Mouse (Mus musculus) liver, embryonic 13.5 days (tissue): Measurements from ENCODE around the gene Meis3. TPM values are rescaled to one million over a fixed set of nuclear protein-coding genes. Genes with fewer than 3 reads are reported as not detected.

Experiments used
- ATAC-seq: fragments of 200-750 bp; cut with Nextera tagmentation; 2 replicates; pipeline ENCODE4 v1.8.0; 2017; ENCODE audit warnings: low read depth, mild to moderate bottlenecking, moderate number of reproducible peaks, moderate library complexity
- DNase-seq: peaks from one replicate; pipeline ENCODE4 v3.0.0; 2022
- H3K27ac ChIP-seq: fragments of 300-500 bp; sonication (generic); 2 replicates; pipeline ENCODE4 v1.5.1; 2015; ENCODE audit warnings: moderate library complexity, mild to moderate bottlenecking, inconsistent platforms
- H3K27me3 ChIP-seq: fragments of 300-500 bp; sonication (generic); 2 replicates; pipeline ENCODE4 v1.6.1; 2015; ENCODE audit warnings: mild to moderate bottlenecking, inconsistent platforms
- H3K36me3 ChIP-seq: fragments of 300-500 bp; sonication (generic); 2 replicates; pipeline ENCODE4 v1.6.1; 2015; ENCODE audit warnings: mild to moderate bottlenecking, inconsistent platforms
- H3K4me1 ChIP-seq: fragments of 300-500 bp; sonication (generic); replicated peaks from 2 replicates; pipeline ENCODE4 v1.6.1; 2015; ENCODE audit warnings: inconsistent platforms
- H3K4me2 ChIP-seq: fragments of 300-500 bp; sonication (generic); 2 replicates; pipeline ENCODE4 v1.6.1; 2015; ENCODE audit warnings: inconsistent platforms, mild to moderate bottlenecking, moderate library complexity
- H3K4me3 ChIP-seq: fragments of 300-500 bp; sonication (generic); replicated peaks from 2 replicates; pipeline ENCODE4 v1.5.1; 2015; ENCODE audit warnings: mild to moderate bottlenecking, inconsistent platforms
- H3K9ac ChIP-seq: fragments of 300-500 bp; sonication (generic); 2 replicates; pipeline ENCODE4 v1.6.1; 2015; ENCODE audit warnings: mild to moderate bottlenecking, inconsistent platforms
- H3K9me3 ChIP-seq: fragments of 300-500 bp; sonication (generic); replicated peaks from 2 replicates; pipeline ENCODE4 v1.6.1; 2016; ENCODE audit warnings: inconsistent platforms
- WGBS: fragments of 180-500 bp; shearing (Covaris S2); methylation state at CpG from one replicate; pipeline ENCODE4 v1.1.7; 2015; ENCODE audit not compliant: insufficient replicate concordance; 5-methylcytosine and 5-hydroxymethylcytosine counted together
- polyA plus RNA-seq: library from polyadenylated mRNA; unstranded; fragments of >200 nt; fragmentation: Nextera tagmentation; extraction: Ambion mirVana; gene quantifications from 2 replicates; pipeline ENCODE4 v1.2.1, GENCODE M21; 2015

Meis3 gene
- polyA plus RNA-seq, 1 experiment from 2014 or later, result 2.3 TPM

DNA sequence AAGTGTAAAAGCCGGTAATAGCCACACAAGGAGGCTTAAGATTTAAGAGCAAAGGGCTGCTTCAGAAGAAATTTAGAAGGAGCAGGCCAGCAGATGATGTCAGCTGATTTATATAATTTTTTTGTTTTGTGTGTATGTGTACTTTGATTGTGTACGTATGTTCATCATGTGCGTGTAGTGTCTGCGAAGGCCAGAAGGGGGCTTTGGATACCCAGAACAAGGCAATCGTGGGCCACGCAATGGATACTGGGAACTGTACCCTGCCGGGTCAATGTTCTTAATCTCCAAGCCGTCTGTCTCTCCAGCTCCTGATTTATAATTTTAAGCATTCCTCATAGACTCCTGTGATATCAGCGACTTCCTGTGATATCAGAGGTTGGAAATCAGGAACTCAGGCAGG is 13.6 kb upstream of the Meis3 start:
- Histone ChIP-seq H3K4me3 (no peak overlapping the region), H3K36me3 (no peaks in the 10 kb centered on the region), H3K4me2 (no peak overlapping the region), H3K4me1 (no peaks in the 10 kb centered on the region), H3K9ac (no peak overlapping the region), H3K9me3 (no peaks in the 10 kb centered on the region), H3K27me3 (peaks cover 33% of the 10 kb centered on the region), H3K27ac (no peak overlapping the region)
- DNase-seq, result no peak
- WGBS, result 78% methylated on average over 9 of the region's 9 CpGs
- no peak for ATAC-seq

DNA sequence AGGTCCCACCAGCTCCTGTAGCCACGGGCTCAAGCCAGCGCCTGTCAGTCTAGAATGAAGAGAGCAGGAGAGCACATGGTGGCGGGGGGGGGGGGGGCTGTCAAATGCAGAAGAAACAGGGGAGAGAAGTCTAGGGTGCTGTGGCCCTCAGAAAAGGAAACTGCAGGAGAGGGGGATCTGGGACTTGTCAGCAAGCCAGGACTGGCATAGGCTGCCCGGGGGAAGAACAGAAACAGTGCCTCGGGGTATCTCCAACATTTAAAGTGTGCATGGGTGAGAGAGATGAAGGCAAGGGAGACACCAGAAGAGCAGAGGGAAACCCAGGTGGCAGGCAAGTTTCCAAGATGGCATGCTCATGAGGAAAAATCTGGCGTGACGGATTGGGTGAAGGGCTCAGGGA is 12.9 kb upstream of the Meis3 start:
- no peak overlapping the region for H3K9ac ChIP-seq
- H3K4me2 ChIP-seq, result no peak overlapping the region
- no peaks in the 10 kb centered on the region for H3K36me3 ChIP-seq
- no peak overlapping the region for H3K4me3 ChIP-seq
- peaks cover 30% of the 10 kb centered on the region for H3K27me3 ChIP-seq
- no peaks in the 10 kb centered on the region for H3K4me1 ChIP-seq
- WGBS, result 58% methylated on average over 7 of the region's 7 CpGs
- ATAC-seq (no peak), DNase-seq (no peak)
- no peak overlapping the region for H3K27ac ChIP-seq
- H3K9me3 ChIP-seq, result no peaks in the 10 kb centered on the region

DNA sequence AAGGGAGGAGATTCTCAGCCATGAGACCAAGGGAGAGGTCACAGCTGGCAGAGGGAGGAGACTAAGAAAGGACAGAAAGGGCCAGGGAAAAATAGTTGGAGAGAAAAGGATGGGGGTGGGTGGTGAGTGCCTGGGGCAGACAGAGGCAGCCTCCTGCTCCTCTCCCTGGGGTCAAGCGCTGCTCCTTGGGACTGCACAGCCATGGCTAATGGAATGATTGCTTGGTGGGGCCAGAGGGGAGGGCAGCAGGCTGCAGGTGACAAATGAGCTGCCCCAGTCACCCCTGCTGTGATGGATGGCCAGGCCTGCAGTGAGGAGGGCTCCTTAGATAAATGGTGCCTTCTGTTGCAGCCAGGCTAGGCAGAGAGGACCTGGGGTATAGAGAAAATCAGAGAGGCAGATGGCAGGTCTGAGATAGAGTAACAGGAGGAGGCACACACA is 2.7 kb upstream of the Meis3 start:
- peaks cover 53% of the 10 kb centered on the region for H3K27me3 ChIP-seq
- WGBS, result 33% methylated on average over 1 of the region's 1 CpGs

DNA sequence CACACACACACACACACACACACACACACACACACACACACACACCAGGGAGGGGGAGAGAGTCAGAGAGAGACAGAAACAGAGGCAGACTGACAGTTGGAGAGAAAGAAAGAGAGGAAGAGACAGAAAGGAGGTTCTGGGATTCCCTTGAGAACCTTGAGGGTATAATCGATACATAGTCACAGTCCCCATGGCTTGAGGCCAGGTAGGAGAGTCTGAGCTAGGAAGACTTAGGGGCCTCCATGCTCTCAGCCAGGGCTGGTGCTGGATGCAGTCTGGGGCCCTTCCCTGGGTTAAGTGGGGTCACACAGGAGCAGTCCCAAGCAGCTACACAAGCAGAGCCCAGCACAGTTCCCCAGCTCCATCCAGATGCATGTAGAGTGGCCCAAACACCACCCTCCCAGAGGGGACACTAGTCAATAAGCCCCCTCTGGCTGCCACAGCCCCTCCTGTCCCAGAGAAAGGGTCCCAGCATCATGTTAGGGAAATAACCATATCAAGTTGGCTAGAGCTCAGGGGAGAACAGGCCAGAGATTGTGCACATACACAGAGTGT is 2.2 kb upstream of the Meis3 start:
- 41% methylated on average over 1 of the region's 1 CpGs for WGBS
- Histone ChIP-seq H3K4me2 (no peak overlapping the region), H3K4me1 (0 out of 2 replicates have a peak, but pooled peaks cover 3% of the 10 kb centered on the region), H3K4me3 (no peak overlapping the region), H3K27ac (no peak overlapping the region), H3K9me3 (0 out of 2 replicates have a peak, but pooled peaks cover 4% of the 10 kb centered on the region), H3K9ac (no peak overlapping the region), H3K27me3 (peaks cover 58% of the 10 kb centered on the region), H3K36me3 (no peaks in the 10 kb centered on the region)
- no peak for ATAC-seq
- DNase-seq, result no peak

More for the DNA sequence above, 2.7 kb upstream of the Meis3 start:
- Histone ChIP-seq H3K4me2 (no peak overlapping the region), H3K9me3 (0 out of 2 replicates have a peak, but pooled peaks cover 4% of the 10 kb centered on the region), H3K4me3 (no peak overlapping the region), H3K9ac (no peak overlapping the region), H3K36me3 (no peaks in the 10 kb centered on the region), H3K4me1 (0 out of 2 replicates have a peak, but pooled peaks cover 3% of the 10 kb centered on the region), H3K27ac (no peak overlapping the region)
- ATAC-seq, result no peak
- DNase-seq, result no peak

DNA sequence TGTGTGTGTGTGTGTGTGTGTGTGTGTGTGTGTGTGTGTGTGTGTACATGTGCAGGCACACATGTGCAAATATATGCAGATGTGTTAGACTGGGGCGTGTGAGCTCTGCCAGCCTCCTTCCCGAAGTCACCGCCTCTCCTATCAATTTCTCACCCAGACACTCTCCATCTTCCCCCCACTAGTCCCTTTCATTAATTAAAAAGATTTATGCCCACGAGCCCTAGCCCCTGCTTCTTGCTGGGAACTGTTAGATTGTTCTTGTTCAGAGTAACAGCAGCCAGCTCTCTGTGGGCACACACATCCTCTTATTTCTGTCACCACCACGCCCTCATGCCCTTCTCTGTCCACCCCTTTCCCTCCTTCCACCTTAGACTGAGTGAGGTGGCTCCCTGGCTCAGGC is 1.7 kb upstream of the Meis3 start:
- Histone ChIP-seq H3K4me3 (no peak overlapping the region), H3K27ac (no peak overlapping the region), H3K4me2 (no peak overlapping the region), H3K27me3 (peaks cover 60% of the 10 kb centered on the region), H3K4me1 (0 out of 2 replicates have a peak, but pooled peaks cover 3% of the 10 kb centered on the region), H3K9me3 (no peaks in the 10 kb centered on the region), H3K9ac (no peak overlapping the region), H3K36me3 (no peaks in the 10 kb centered on the region)
- DNase-seq (no peak), ATAC-seq (no peak)
- WGBS, result 45% methylated on average over 5 of the region's 5 CpGs

DNA sequence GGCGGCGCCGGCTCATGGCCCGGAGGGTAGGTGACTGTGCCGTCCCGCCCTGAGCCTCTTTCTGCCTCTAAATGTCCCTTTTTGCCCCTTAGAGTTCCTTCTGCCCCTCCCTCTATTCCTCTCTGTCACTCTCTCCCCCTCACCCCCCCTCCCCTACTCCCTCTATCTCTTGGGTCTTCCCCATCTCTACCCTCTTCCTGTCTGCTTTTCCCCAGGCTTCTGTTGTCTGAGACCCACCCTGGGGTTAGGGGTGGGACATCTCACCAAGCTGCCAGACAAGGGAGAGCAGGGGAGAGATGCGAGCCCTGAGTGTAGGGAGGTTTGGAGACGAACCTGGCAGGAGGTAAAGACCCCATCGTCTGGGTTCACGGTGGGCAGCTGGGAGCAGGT is 647 bp downstream of the Meis3 start:
- Histone ChIP-seq H3K4me3 (peak overlapping the region; percentile 49), H3K4me1 (0 out of 2 replicates have a peak, but pooled peaks cover 3% of the 10 kb centered on the region), H3K9me3 (no peaks in the 10 kb centered on the region), H3K36me3 (no peaks in the 10 kb centered on the region), H3K9ac (no peak overlapping the region), H3K27me3 (peaks cover 60% of the 10 kb centered on the region), H3K27ac (no peak overlapping the region), H3K4me2 (peak overlapping the region; percentile 65)
- no peak for ATAC-seq
- 1% methylated on average over 10 of the region's 10 CpGs for WGBS
- DNase-seq, result no peak

DNA sequence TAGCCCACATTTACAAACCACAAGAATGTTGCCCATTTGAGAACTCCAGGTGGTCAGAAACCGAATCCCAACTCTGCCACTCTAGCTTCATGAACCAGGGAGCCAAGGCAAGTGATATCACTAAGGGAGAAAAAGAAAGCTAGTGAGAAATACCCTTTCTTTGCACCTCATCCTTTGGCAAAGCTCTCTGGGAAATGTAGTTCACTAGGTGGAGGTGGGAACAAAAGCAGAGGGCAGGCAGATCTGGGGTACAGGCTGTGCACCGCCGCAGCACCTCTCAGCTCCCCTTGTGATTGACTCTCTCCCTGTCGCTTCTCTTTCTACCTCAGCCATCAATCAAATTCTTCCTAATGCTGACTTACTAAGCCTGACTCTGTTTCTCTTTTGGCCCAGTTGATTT is 3.2 kb downstream of the Meis3 start:
- H3K36me3 ChIP-seq, result no peaks in the 10 kb centered on the region
- H3K27ac ChIP-seq, result no peak overlapping the region
- 0 out of 2 replicates have a peak, but pooled peaks cover 3% of the 10 kb centered on the region for H3K4me1 ChIP-seq
- H3K4me3 ChIP-seq, result no peak overlapping the region
- peaks cover 48% of the 10 kb centered on the region for H3K27me3 ChIP-seq
- H3K9ac ChIP-seq, result no peak overlapping the region
- 56% methylated on average over 4 of the region's 4 CpGs for WGBS
- no peak overlapping the region for H3K4me2 ChIP-seq
- ATAC-seq, result no peak
- H3K9me3 ChIP-seq, result no peaks in the 10 kb centered on the region
- DNase-seq, result no peak

DNA sequence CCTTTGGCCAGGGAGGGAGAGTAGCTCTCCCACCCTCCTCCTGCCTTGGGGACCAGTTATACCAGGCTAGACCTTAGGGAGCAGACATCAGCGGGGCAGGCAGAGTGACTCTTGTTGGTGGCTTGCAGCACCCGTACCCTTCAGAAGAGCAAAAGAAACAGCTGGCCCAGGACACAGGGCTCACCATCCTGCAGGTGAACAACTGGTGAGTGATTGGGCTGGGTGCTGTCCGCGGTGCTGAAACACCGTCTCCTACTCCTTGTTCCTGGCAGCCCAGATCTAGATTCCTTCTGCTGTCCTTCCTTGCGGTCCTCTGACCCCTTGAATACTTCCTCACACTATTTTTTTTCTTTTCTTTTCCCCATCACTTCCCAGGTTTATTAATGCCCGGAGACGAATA is 8.8 kb downstream of the Meis3 start:
- no peaks in the 10 kb centered on the region for H3K36me3 ChIP-seq
- H3K4me1 ChIP-seq, result no peaks in the 10 kb centered on the region
- no peaks in the 10 kb centered on the region for H3K27me3 ChIP-seq
- ATAC-seq (no peak), DNase-seq (peak; percentile 34)
- H3K4me3 ChIP-seq, result no peak overlapping the region
- no peak overlapping the region for H3K4me2 ChIP-seq
- no peaks in the 10 kb centered on the region for H3K9me3 ChIP-seq
- no peak overlapping the region for H3K9ac ChIP-seq
- H3K27ac ChIP-seq, result no peak overlapping the region
- WGBS, result 16% methylated on average over 8 of the region's 8 CpGs

DNA sequence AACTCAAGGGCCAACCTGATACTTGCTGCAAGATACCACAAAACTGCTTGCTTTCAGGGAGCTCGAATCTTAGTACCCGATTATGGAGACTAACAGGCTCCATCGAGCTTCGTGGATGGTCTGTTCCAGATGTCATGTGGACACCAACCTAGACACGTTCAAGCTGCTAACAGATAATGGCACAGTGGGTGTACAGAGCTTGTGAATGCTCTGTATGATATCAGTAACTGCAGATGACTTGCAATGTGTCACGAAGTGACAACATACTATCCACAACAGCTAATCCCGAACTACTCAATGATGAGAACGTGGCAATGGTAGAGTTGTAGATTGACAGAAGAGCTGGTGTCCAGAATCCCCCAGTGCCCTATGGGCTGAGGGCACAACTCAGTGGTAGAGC is 12.6 kb downstream of the Meis3 start:
- Histone ChIP-seq H3K27ac (no peak overlapping the region), H3K27me3 (peaks cover 7% of the 10 kb centered on the region), H3K4me2 (no peak overlapping the region), H3K9ac (no peak overlapping the region), H3K9me3 (no peaks in the 10 kb centered on the region), H3K4me3 (no peak overlapping the region), H3K4me1 (no peaks in the 10 kb centered on the region), H3K36me3 (no peaks in the 10 kb centered on the region)
- WGBS, result 29% methylated on average over 8 of the region's 8 CpGs
- no peak for DNase-seq
- ATAC-seq, result peak; percentile 18; the same call in 1 of the 2 replicates

DNA sequence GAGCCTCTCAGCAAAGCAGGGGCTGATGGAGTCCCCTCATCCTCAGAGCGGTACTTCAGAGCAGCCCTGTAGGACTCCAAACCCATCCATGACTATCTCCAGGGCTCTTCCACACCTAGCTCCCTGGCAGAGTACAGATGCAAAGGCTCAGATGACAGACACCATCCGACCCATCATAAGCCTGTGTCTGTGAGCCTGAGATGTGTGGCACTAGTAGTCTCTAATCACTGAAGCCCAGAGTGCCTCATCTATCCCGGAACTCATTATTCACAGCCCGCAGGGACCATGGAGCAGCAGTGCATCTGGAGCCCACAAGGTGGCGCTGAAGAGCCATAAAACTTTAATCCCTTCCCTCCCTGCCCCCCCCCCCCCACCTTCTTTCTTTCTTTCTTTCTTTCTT is 17.4 kb downstream of the Meis3 start:
- H3K9me3 ChIP-seq, result no peaks in the 10 kb centered on the region
- H3K4me3 ChIP-seq, result no peak overlapping the region
- no peak overlapping the region for H3K4me2 ChIP-seq
- 0 out of 2 replicates have a peak, but pooled peaks cover 5% of the 10 kb centered on the region for H3K4me1 ChIP-seq
- ATAC-seq, result peak; percentile 47; the same call in 1 of the 2 replicates
- H3K36me3 ChIP-seq, result peaks cover 6% of the 10 kb centered on the region
- DNase-seq, result peak; percentile 42
- peaks cover 7% of the 10 kb centered on the region for H3K27me3 ChIP-seq
- H3K27ac ChIP-seq, result no peak overlapping the region
- no peak overlapping the region for H3K9ac ChIP-seq
- WGBS, result 12% methylated on average over 5 of the region's 5 CpGs

DNA sequence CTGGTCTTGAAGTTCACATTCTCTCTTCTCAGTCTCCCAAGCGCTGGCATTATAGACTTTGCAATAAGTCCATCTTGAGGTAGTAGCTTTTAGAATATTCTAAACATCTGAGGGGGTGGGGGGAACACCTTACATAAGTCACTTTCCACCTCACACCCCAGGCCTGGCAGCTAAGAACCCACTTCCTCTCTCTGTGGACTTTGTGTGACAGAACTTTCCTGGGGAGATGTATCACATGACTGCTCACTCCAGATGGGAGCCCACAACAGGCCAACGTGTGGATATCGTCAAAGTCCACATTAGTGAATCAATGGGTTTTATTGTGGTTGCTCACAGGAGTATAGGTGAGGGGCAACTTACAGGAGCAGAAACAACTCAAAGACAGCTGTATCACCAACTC is 18.8 kb downstream of the Meis3 start:
- H3K27ac ChIP-seq, result no peak overlapping the region
- 26% methylated on average over 3 of the region's 3 CpGs for WGBS
- ATAC-seq (no peak), DNase-seq (no peak)
- H3K4me2 ChIP-seq, result no peak overlapping the region
- H3K27me3 ChIP-seq, result peaks cover 7% of the 10 kb centered on the region
- H3K36me3 ChIP-seq, result peaks cover 19% of the 10 kb centered on the region
- 0 out of 2 replicates have a peak, but pooled peaks cover 5% of the 10 kb centered on the region for H3K4me1 ChIP-seq
- no peak overlapping the region for H3K9ac ChIP-seq
- no peaks in the 10 kb centered on the region for H3K9me3 ChIP-seq
- no peak overlapping the region for H3K4me3 ChIP-seq

DNA sequence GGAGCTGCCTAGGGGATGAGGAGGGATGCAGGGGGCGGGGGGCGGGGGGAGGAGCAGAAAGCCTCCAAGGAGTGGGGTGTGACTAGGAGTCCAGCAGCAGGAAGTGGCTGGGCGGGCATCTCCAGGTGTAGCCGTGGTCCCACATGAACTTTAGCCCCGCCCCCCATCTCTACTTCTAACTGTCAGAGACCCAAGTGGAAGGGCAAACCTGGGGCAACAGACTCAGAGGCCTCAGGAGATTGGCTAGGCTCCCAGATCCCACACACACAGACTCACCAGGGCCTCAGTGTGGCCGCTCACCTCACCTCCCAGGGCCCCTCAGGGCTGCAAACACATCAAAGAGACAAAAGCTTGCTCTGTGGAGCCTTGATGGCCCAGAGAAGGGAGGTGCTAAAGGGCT is 21.7 kb downstream of the Meis3 start:
- H3K9me3 ChIP-seq, result no peaks in the 10 kb centered on the region
- H3K4me3 ChIP-seq, result no peak overlapping the region
- 79% methylated on average over 6 of the region's 6 CpGs for WGBS
- H3K4me2 ChIP-seq, result no peak overlapping the region
- no peak for ATAC-seq
- H3K27me3 ChIP-seq, result no peaks in the 10 kb centered on the region
- H3K4me1 ChIP-seq, result 0 out of 2 replicates have a peak, but pooled peaks cover 5% of the 10 kb centered on the region
- H3K9ac ChIP-seq, result no peak overlapping the region
- no peak overlapping the region for H3K27ac ChIP-seq
- no peak for DNase-seq
- H3K36me3 ChIP-seq, result peaks cover 35% of the 10 kb centered on the region
